Mouse (Mus musculus): ENCODE measurements around the gene Klk11. TPM values are rescaled to one million over a fixed set of nuclear protein-coding genes. Genes with fewer than 3 reads are reported as not detected.

Klk11 gene
- polyA plus RNA-seq, 1 experiment from 2014 or later, result not detected

GRCm38 (mm10) chr7:43775311-43776057 lies 1.1 kb downstream of the Klk11 start:
- no peak overlapping the region for H3K9ac ChIP-seq
- 51% methylated on average over 7 of the region's 7 CpGs for WGBS
- no peaks in the 10 kb centered on the region for H3K27me3 ChIP-seq (ENCODE audit: control insufficient read depth, insufficient read depth, low read length)
- H3K9me3 ChIP-seq (ENCODE audit: control insufficient read depth, low read length), result no peaks in the 10 kb centered on the region
- H3K4me3 ChIP-seq (replicated peaks; ENCODE audit: low read length), result no peak overlapping the region
- DNase-seq (ENCODE audit: low spot score) (no peak), ATAC-seq (ENCODE audit: low FRiP score) (no peak; the same call in 1 of the 2 replicates)
- no peaks in the 10 kb centered on the region for H3K36me3 ChIP-seq (replicated peaks; ENCODE audit: control insufficient read depth, insufficient read depth)
- no peak overlapping the region for H3K4me2 ChIP-seq (replicated peaks)
- no peaks in the 10 kb centered on the region for H3K4me1 ChIP-seq (replicated peaks; ENCODE audit: control insufficient read depth, insufficient read depth, low read length)
- no peak overlapping the region for H3K27ac ChIP-seq

- 94% methylated on average over 5 of the region's 5 CpGs for WGBS
- no peak for ATAC-seq (ENCODE audit: low FRiP score)
- no peaks in the 10 kb centered on the region for H3K4me1 ChIP-seq (replicated peaks; ENCODE audit: control insufficient read depth, insufficient read depth, low read length)
- DNase-seq (ENCODE audit: low spot score), result no peak
- no peaks in the 10 kb centered on the region for H3K9me3 ChIP-seq (ENCODE audit: control insufficient read depth, low read length)
- H3K4me3 ChIP-seq (replicated peaks; ENCODE audit: low read length), result no peak overlapping the region
- H3K27ac ChIP-seq, result no peak overlapping the region
- H3K4me2 ChIP-seq (replicated peaks), result no peak overlapping the region
- H3K36me3 ChIP-seq (replicated peaks; ENCODE audit: control insufficient read depth, insufficient read depth), result no peaks in the 10 kb centered on the region
- H3K9ac ChIP-seq, result no peak overlapping the region
- H3K27me3 ChIP-seq (ENCODE audit: control insufficient read depth, insufficient read depth, low read length), result no peaks in the 10 kb centered on the region
Measured at GRCm38 (mm10) chr7:43776506-43776905, 2.1 kb downstream of the Klk11 start.

GRCm38 (mm10) chr7:43777423-43777822 lies 3.0 kb downstream of the Klk11 start:
- Histone ChIP-seq H3K4me3 (replicated peaks; ENCODE audit: low read length) (no peak overlapping the region), H3K9me3 (ENCODE audit: control insufficient read depth, low read length) (no peaks in the 10 kb centered on the region), H3K27ac (no peak overlapping the region), H3K9ac (no peak overlapping the region), H3K4me2 (replicated peaks) (no peak overlapping the region), H3K4me1 (replicated peaks; ENCODE audit: control insufficient read depth, insufficient read depth, low read length) (no peaks in the 10 kb centered on the region), H3K36me3 (replicated peaks; ENCODE audit: control insufficient read depth, insufficient read depth) (no peaks in the 10 kb centered on the region), H3K27me3 (ENCODE audit: control insufficient read depth, insufficient read depth, low read length) (no peaks in the 10 kb centered on the region)
- DNase-seq (ENCODE audit: low spot score), result no peak
- ATAC-seq (ENCODE audit: low FRiP score), result no peak
- 90% methylated on average over 12 of the region's 12 CpGs for WGBS

- H3K4me1 ChIP-seq (replicated peaks; ENCODE audit: control insufficient read depth, insufficient read depth, low read length), result no peaks in the 10 kb centered on the region
- no peak overlapping the region for H3K4me2 ChIP-seq (replicated peaks)
- H3K9me3 ChIP-seq (ENCODE audit: control insufficient read depth, low read length), result no peaks in the 10 kb centered on the region
- DNase-seq (ENCODE audit: low spot score), result no peak
- ATAC-seq (ENCODE audit: low FRiP score), result no peak
- 0 out of 2 replicates have a peak, but pooled peaks cover 5% of the 10 kb centered on the region for H3K27me3 ChIP-seq (ENCODE audit: control insufficient read depth, insufficient read depth, low read length)
- H3K4me3 ChIP-seq (replicated peaks; ENCODE audit: low read length), result no peak overlapping the region
- H3K36me3 ChIP-seq (replicated peaks; ENCODE audit: control insufficient read depth, insufficient read depth), result no peaks in the 10 kb centered on the region
- no peak overlapping the region for H3K9ac ChIP-seq
- H3K27ac ChIP-seq, result no peak overlapping the region
- 92% methylated on average over 10 of the region's 10 CpGs for WGBS
Measured at GRCm38 (mm10) chr7:43778176-43778970, 4.0 kb downstream of the Klk11 start.

GRCm38 (mm10) chr7:43780241-43780640 lies 5.8 kb downstream of the Klk11 start:
- WGBS, result 78% methylated on average over 6 of the region's 6 CpGs
- H3K9ac ChIP-seq, result no peak overlapping the region

GRCm38 (mm10) chr7:43780746-43781145 lies 6.3 kb downstream of the Klk11 start, which contains the start of gene Klk10:
Gene Klk10 (plus strand): TSS chr7:43781035.
- Histone ChIP-seq H3K9me3 (ENCODE audit: control insufficient read depth, low read length) (no peaks in the 10 kb centered on the region), H3K27ac (no peak within 1 kb of the TSS), H3K36me3 (replicated peaks; ENCODE audit: control insufficient read depth, insufficient read depth) (no peaks in the 10 kb centered on the region), H3K4me2 (replicated peaks) (no peak within 1 kb of the TSS), H3K4me1 (replicated peaks; ENCODE audit: control insufficient read depth, insufficient read depth, low read length) (no peaks in the 10 kb centered on the region), H3K27me3 (ENCODE audit: control insufficient read depth, insufficient read depth, low read length) (0 out of 2 replicates have a peak, but pooled peaks cover 9% of the 10 kb centered on the region), H3K9ac (no peak within 1 kb of the TSS), H3K4me3 (replicated peaks; ENCODE audit: low read length) (no peak within 1 kb of the TSS)
- no peak for DNase-seq (ENCODE audit: low spot score)
- no peak for ATAC-seq (ENCODE audit: low FRiP score)
- 68% methylated on average over 5 of the region's 5 CpGs for WGBS

More at GRCm38 (mm10) chr7:43780241-43780640, 5.8 kb downstream of the Klk11 start:
- no peak overlapping the region for H3K4me2 ChIP-seq (replicated peaks)
- H3K27me3 ChIP-seq (ENCODE audit: control insufficient read depth, insufficient read depth, low read length), result 0 out of 2 replicates have a peak, but pooled peaks cover 9% of the 10 kb centered on the region
- H3K36me3 ChIP-seq (replicated peaks; ENCODE audit: control insufficient read depth, insufficient read depth), result no peaks in the 10 kb centered on the region
- no peak overlapping the region for H3K4me3 ChIP-seq (replicated peaks; ENCODE audit: low read length)
- DNase-seq (ENCODE audit: low spot score), result no peak
- H3K9me3 ChIP-seq (ENCODE audit: control insufficient read depth, low read length), result no peaks in the 10 kb centered on the region
- no peak overlapping the region for H3K27ac ChIP-seq
- ATAC-seq (ENCODE audit: low FRiP score), result no peak
- no peaks in the 10 kb centered on the region for H3K4me1 ChIP-seq (replicated peaks; ENCODE audit: control insufficient read depth, insufficient read depth, low read length)

- H3K4me3 ChIP-seq (replicated peaks; ENCODE audit: low read length), result no peak overlapping the region
- H3K4me2 ChIP-seq (replicated peaks), result no peak overlapping the region
- no peak overlapping the region for H3K9ac ChIP-seq
- no peaks in the 10 kb centered on the region for H3K9me3 ChIP-seq (ENCODE audit: control insufficient read depth, low read length)
- 94% methylated on average over 11 of the region's 11 CpGs for WGBS
- no peaks in the 10 kb centered on the region for H3K36me3 ChIP-seq (replicated peaks; ENCODE audit: control insufficient read depth, insufficient read depth)
- no peak for DNase-seq (ENCODE audit: low spot score)
- no peak for ATAC-seq (ENCODE audit: low FRiP score)
- no peak overlapping the region for H3K27ac ChIP-seq
- no peaks in the 10 kb centered on the region for H3K4me1 ChIP-seq (replicated peaks; ENCODE audit: control insufficient read depth, insufficient read depth, low read length)
- H3K27me3 ChIP-seq (ENCODE audit: control insufficient read depth, insufficient read depth, low read length), result 0 out of 2 replicates have a peak, but pooled peaks cover 9% of the 10 kb centered on the region
Measured at GRCm38 (mm10) chr7:43781541-43781940, 7.1 kb downstream of the Klk11 start.

- 11% methylated on average over 36 of the region's 36 CpGs for WGBS
- Histone ChIP-seq H3K9ac (peak overlapping the region; percentile 50), H3K9me3 (ENCODE audit: control insufficient read depth, low read length) (no peaks in the 10 kb centered on the region), H3K4me1 (replicated peaks; ENCODE audit: control insufficient read depth, insufficient read depth, low read length) (no peaks in the 10 kb centered on the region), H3K27me3 (ENCODE audit: control insufficient read depth, insufficient read depth, low read length) (0 out of 2 replicates have a peak, but pooled peaks cover 9% of the 10 kb centered on the region), H3K4me2 (replicated peaks) (peak overlapping the region; percentile 57), H3K36me3 (replicated peaks; ENCODE audit: control insufficient read depth, insufficient read depth) (no peaks in the 10 kb centered on the region), H3K4me3 (replicated peaks; ENCODE audit: low read length) (peak overlapping the region; percentile 19), H3K27ac (no peak overlapping the region)
- ATAC-seq (ENCODE audit: low FRiP score) (peak; percentile 72), DNase-seq (ENCODE audit: low spot score) (peak; percentile 88)
Measured at GRCm38 (mm10) chr7:43782275-43783265, 8.2 kb downstream of the Klk11 start.

All from hindbrain, embryonic 14.5 days (tissue).